Mouse (Mus musculus) E14TG2a.4 (cell line): ENCODE measurements around the gene Hnrnpc.

Source experiments
- H3K27me3 ChIP-seq: 2 replicates; pipeline ENCODE4 v1.6.1; 2014; ENCODE audit warnings: low read length, control low read depth; ENCODE audit not compliant: insufficient read depth
- H3K36me3 ChIP-seq: 2 replicates; pipeline ENCODE4 v1.6.1; 2014; ENCODE audit warnings: low read length, control low read depth; ENCODE audit not compliant: insufficient read depth
- H3K4me1 ChIP-seq: replicated peaks from 2 replicates; pipeline ENCODE4 v1.6.1; 2014; ENCODE audit warnings: low read depth, low read length, control low read depth
- H3K4me3 ChIP-seq: replicated peaks from 2 replicates; pipeline ENCODE4 v1.5.1; 2014; ENCODE audit warnings: mild to moderate bottlenecking, low read length
- H3K9me3 ChIP-seq: 2 replicates; pipeline ENCODE4 v1.6.1; 2014; ENCODE audit warnings: low read length, control low read depth
- CTCF ChIP-seq: conservative IDR thresholded peaks from 2 replicates; pipeline ENCODE4 v1.5.1; 2014; ENCODE audit warnings: low read length
- NANOG ChIP-seq: IDR thresholded peaks from 2 replicates; pipeline ENCODE4 v1.6.1; 2014; ENCODE audit warnings: borderline replicate concordance, low read length, mixed read lengths
- POU5F1 ChIP-seq: IDR thresholded peaks from 2 replicates; pipeline ENCODE4 v1.6.1; 2014; ENCODE audit warnings: low read length, borderline replicate concordance

Hnrnpc gene

GRCm38 (mm10) chr14:52133584-52133983 lies 29.8 kb upstream of the Hnrnpc start:
- TF ChIP-seq NANOG: no peak
- no peak for TF ChIP-seq CTCF
- TF ChIP-seq POU5F1: no peak
- Histone ChIP-seq H3K36me3 (no peaks in the 10 kb centered on the region), H3K9me3 (peaks cover 6% of the 10 kb centered on the region; the same call in 1 of the 2 replicates), H3K4me1 (no peaks in the 10 kb centered on the region), H3K27me3 (no peaks in the 10 kb centered on the region), H3K4me3 (no peak overlapping the region)

- H3K4me3 ChIP-seq: no peak overlapping the region
- peaks cover 18% of the 10 kb centered on the region for H3K4me1 ChIP-seq
- H3K27me3 ChIP-seq: no peaks in the 10 kb centered on the region
- no peaks in the 10 kb centered on the region for H3K36me3 ChIP-seq
- no peaks in the 10 kb centered on the region for H3K9me3 ChIP-seq
- TF ChIP-seq NANOG (no peak), POU5F1 (no peak), CTCF (no peak)
These were observed 20.8 kb upstream of the Hnrnpc start for GRCm38 (mm10) chr14:52124636-52125035.

GRCm38 (mm10) chr14:52123918-52124317 lies 20.1 kb upstream of the Hnrnpc start:
- Histone ChIP-seq H3K36me3 (no peaks in the 10 kb centered on the region), H3K27me3 (no peaks in the 10 kb centered on the region), H3K4me1 (peaks cover 22% of the 10 kb centered on the region), H3K4me3 (no peak overlapping the region), H3K9me3 (no peaks in the 10 kb centered on the region)
- TF ChIP-seq POU5F1: no peak
- TF ChIP-seq CTCF: peak; percentile 80

GRCm38 (mm10) chr14:52120169-52120568 lies 16.3 kb upstream of the Hnrnpc start:
- Histone ChIP-seq H3K4me1 (peaks cover 53% of the 10 kb centered on the region), H3K36me3 (no peaks in the 10 kb centered on the region), H3K27me3 (no peaks in the 10 kb centered on the region), H3K4me3 (peak overlapping the region; percentile 29), H3K9me3 (no peaks in the 10 kb centered on the region)
- TF ChIP-seq NANOG (no peak), POU5F1 (no peak), CTCF (no peak)

- Histone ChIP-seq H3K9me3 (no peaks in the 10 kb centered on the region), H3K36me3 (no peaks in the 10 kb centered on the region), H3K4me3 (peak overlapping the region; percentile 73), H3K4me1 (peaks cover 63% of the 10 kb centered on the region), H3K27me3 (no peaks in the 10 kb centered on the region)
- TF ChIP-seq NANOG: no peak
- TF ChIP-seq POU5F1: no peak
- no peak for TF ChIP-seq CTCF
These were observed 15.2 kb upstream of the Hnrnpc start for GRCm38 (mm10) chr14:52118823-52119608.

GRCm38 (mm10) chr14:52118456-52118822 lies 14.6 kb upstream of the Hnrnpc start:
- no peaks in the 10 kb centered on the region for H3K36me3 ChIP-seq
- H3K27me3 ChIP-seq: no peaks in the 10 kb centered on the region
- TF ChIP-seq POU5F1: no peak
- no peak for TF ChIP-seq NANOG
- no peak for TF ChIP-seq CTCF
- peak overlapping the region; percentile 73 for H3K4me3 ChIP-seq
- H3K4me1 ChIP-seq: peaks cover 69% of the 10 kb centered on the region
- H3K9me3 ChIP-seq: no peaks in the 10 kb centered on the region

GRCm38 (mm10) chr14:52117241-52117640 lies 13.4 kb upstream of the Hnrnpc start:
- Histone ChIP-seq H3K4me1 (peaks cover 78% of the 10 kb centered on the region), H3K36me3 (no peaks in the 10 kb centered on the region), H3K27me3 (no peaks in the 10 kb centered on the region), H3K9me3 (no peaks in the 10 kb centered on the region), H3K4me3 (no peak overlapping the region)
- TF ChIP-seq CTCF (no peak), POU5F1 (no peak), NANOG (no peak)

GRCm38 (mm10) chr14:52114101-52114500 lies 10.3 kb upstream of the Hnrnpc start:
- Histone ChIP-seq H3K27me3 (no peaks in the 10 kb centered on the region), H3K4me1 (peaks cover 57% of the 10 kb centered on the region), H3K36me3 (no peaks in the 10 kb centered on the region), H3K4me3 (no peak overlapping the region), H3K9me3 (no peaks in the 10 kb centered on the region)
- TF ChIP-seq POU5F1 (no peak), CTCF (no peak), NANOG (0 out of 2 replicates have a peak, but pooled peaks have one; percentile 8)

- Histone ChIP-seq H3K9me3 (no peaks in the 10 kb centered on the region), H3K4me3 (no peak within 1 kb of the TSS), H3K27me3 (no peaks in the 10 kb centered on the region), H3K36me3 (no peaks in the 10 kb centered on the region), H3K4me1 (peaks cover 48% of the 10 kb centered on the region)
- TF ChIP-seq CTCF (no peak), NANOG (no peak), POU5F1 (no peak)
These were observed 6.5 kb upstream of the Hnrnpc start, which contains the start of gene Rpgrip1 for GRCm38 (mm10) chr14:52110346-52110745. Gene Rpgrip1, plus strand, starts transcription at chr14:52110704.
